Mouse (Mus musculus): ENCODE measurements at regions not wholly inside any gene's neighbourhood (a gene's known extent, or its start where the extent isn't known, plus 50 kb on each side); places are given as distances from the start of the nearest gene placed in this dataset.
"Not testable (repeated sequence)": the region's sequence is repeated elsewhere in the genome, so short reads cannot be mapped to it uniquely, and the experiment has no call there.

GRCm38 (mm10) chr8:96488741-96489453 is 600.5 kb upstream of the Got2 start:
- Histone ChIP-seq H3K36me3 (ENCODE audit: control insufficient read depth, insufficient read depth) (no peaks in the 10 kb centered on the region), H3K27ac (ENCODE audit: low read length) (no peak overlapping the region), H3K4me1 (ENCODE audit: control insufficient read depth, low read depth, low read length) (no peaks in the 10 kb centered on the region), H3K27me3 (ENCODE audit: control insufficient read depth, insufficient read depth, low read depth, low read length) (no peaks in the 10 kb centered on the region), H3K4me2 (ENCODE audit: low read depth, low read length) (no peak overlapping the region), H3K9ac (ENCODE audit: low read depth, low read length) (no peak overlapping the region), H3K4me3 (ENCODE audit: low read depth, low read length) (no peak overlapping the region), H3K9me3 (replicated peaks; ENCODE audit: control insufficient read depth, low read length) (no peaks in the 10 kb centered on the region)
- no peak for ATAC-seq (ENCODE audit: low read depth)
- 62% methylated on average over 7 of the region's 7 CpGs for WGBS (ENCODE audit: insufficient replicate concordance)

GRCm38 (mm10) chr8:96455915-96456314 is 567.6 kb upstream of the Got2 start:
- no peaks in the 10 kb centered on the region for H3K27me3 ChIP-seq (ENCODE audit: control insufficient read depth, insufficient read depth, low read depth, low read length)
- H3K27ac ChIP-seq (ENCODE audit: low read length) = no peak overlapping the region
- no peaks in the 10 kb centered on the region for H3K4me1 ChIP-seq (ENCODE audit: control insufficient read depth, low read depth, low read length)
- WGBS (ENCODE audit: insufficient replicate concordance) = 48% methylated on average over 6 of the region's 6 CpGs
- no peak overlapping the region for H3K4me2 ChIP-seq (ENCODE audit: low read depth, low read length)
- no peak overlapping the region for H3K4me3 ChIP-seq (ENCODE audit: low read depth, low read length)
- H3K9ac ChIP-seq (ENCODE audit: low read depth, low read length) = no peak overlapping the region
- no peaks in the 10 kb centered on the region for H3K9me3 ChIP-seq (replicated peaks; ENCODE audit: control insufficient read depth, low read length)
- H3K36me3 ChIP-seq (ENCODE audit: control insufficient read depth, insufficient read depth) = no peaks in the 10 kb centered on the region
- ATAC-seq (ENCODE audit: low read depth) = no peak

GRCm38 (mm10) chr8:96455336-96455735 is 567.0 kb upstream of the Got2 start:
- H3K27me3 ChIP-seq (ENCODE audit: control insufficient read depth, insufficient read depth, low read depth, low read length) = no peaks in the 10 kb centered on the region
- no peak overlapping the region for H3K4me2 ChIP-seq (ENCODE audit: low read depth, low read length)
- H3K36me3 ChIP-seq (ENCODE audit: control insufficient read depth, insufficient read depth) = no peaks in the 10 kb centered on the region
- H3K9ac ChIP-seq (ENCODE audit: low read depth, low read length) = no peak overlapping the region
- H3K4me1 ChIP-seq (ENCODE audit: control insufficient read depth, low read depth, low read length) = no peaks in the 10 kb centered on the region
- 37% methylated on average over 9 of the region's 9 CpGs for WGBS (ENCODE audit: insufficient replicate concordance)
- H3K9me3 ChIP-seq (replicated peaks; ENCODE audit: control insufficient read depth, low read length) = no peaks in the 10 kb centered on the region
- H3K27ac ChIP-seq (ENCODE audit: low read length) = no peak overlapping the region
- no peak overlapping the region for H3K4me3 ChIP-seq (ENCODE audit: low read depth, low read length)
- no peak for ATAC-seq (ENCODE audit: low read depth)

GRCm38 (mm10) chr8:96429708-96430107 is 541.4 kb upstream of the Got2 start:
- H3K4me2 ChIP-seq (ENCODE audit: low read depth, low read length) = no peak overlapping the region
- H3K4me3 ChIP-seq (ENCODE audit: low read depth, low read length) = no peak overlapping the region
- H3K27ac ChIP-seq (ENCODE audit: low read length) = no peak overlapping the region
- no peaks in the 10 kb centered on the region for H3K4me1 ChIP-seq (ENCODE audit: control insufficient read depth, low read depth, low read length)
- H3K9me3 ChIP-seq (replicated peaks; ENCODE audit: control insufficient read depth, low read length) = no peaks in the 10 kb centered on the region
- no peaks in the 10 kb centered on the region for H3K27me3 ChIP-seq (ENCODE audit: control insufficient read depth, insufficient read depth, low read depth, low read length)
- no peak for ATAC-seq (ENCODE audit: low read depth)
- no peaks in the 10 kb centered on the region for H3K36me3 ChIP-seq (ENCODE audit: control insufficient read depth, insufficient read depth)
- 42% methylated on average over 1 of the region's 1 CpGs for WGBS (ENCODE audit: insufficient replicate concordance)
- H3K9ac ChIP-seq (ENCODE audit: low read depth, low read length) = no peak overlapping the region

- Histone ChIP-seq H3K27ac (ENCODE audit: low read length) (no peak overlapping the region), H3K4me1 (ENCODE audit: control insufficient read depth, low read depth, low read length) (no peaks in the 10 kb centered on the region), H3K27me3 (ENCODE audit: control insufficient read depth, insufficient read depth, low read depth, low read length) (no peaks in the 10 kb centered on the region), H3K4me3 (ENCODE audit: low read depth, low read length) (no peak overlapping the region), H3K4me2 (ENCODE audit: low read depth, low read length) (no peak overlapping the region), H3K36me3 (ENCODE audit: control insufficient read depth, insufficient read depth) (no peaks in the 10 kb centered on the region), H3K9ac (ENCODE audit: low read depth, low read length) (no peak overlapping the region), H3K9me3 (replicated peaks; ENCODE audit: control insufficient read depth, low read length) (no peaks in the 10 kb centered on the region)
- ATAC-seq (ENCODE audit: low read depth) = no peak
- WGBS (ENCODE audit: insufficient replicate concordance) = 40% methylated on average over 1 of the region's 1 CpGs
Observed at GRCm38 (mm10) chr8:96426900-96427299, 538.6 kb upstream of the Got2 start.

GRCm38 (mm10) chr8:96409601-96410000 is 521.3 kb upstream of the Got2 start:
- H3K4me1 ChIP-seq (ENCODE audit: control insufficient read depth, low read depth, low read length) = no peaks in the 10 kb centered on the region
- H3K27ac ChIP-seq (ENCODE audit: low read length) = no peak overlapping the region
- no peaks in the 10 kb centered on the region for H3K27me3 ChIP-seq (ENCODE audit: control insufficient read depth, insufficient read depth, low read depth, low read length)
- H3K4me2 ChIP-seq (ENCODE audit: low read depth, low read length) = no peak overlapping the region
- H3K36me3 ChIP-seq (ENCODE audit: control insufficient read depth, insufficient read depth) = no peaks in the 10 kb centered on the region
- no peak overlapping the region for H3K4me3 ChIP-seq (ENCODE audit: low read depth, low read length)
- WGBS (ENCODE audit: insufficient replicate concordance) = 30% methylated on average over 1 of the region's 1 CpGs
- no peak overlapping the region for H3K9ac ChIP-seq (ENCODE audit: low read depth, low read length)
- no peaks in the 10 kb centered on the region; the same call in 1 of the 2 replicates for H3K9me3 ChIP-seq (replicated peaks; ENCODE audit: control insufficient read depth, low read length)
- no peak for ATAC-seq (ENCODE audit: low read depth)

GRCm38 (mm10) chr8:96404549-96405145 is 516.3 kb upstream of the Got2 start:
- Histone ChIP-seq H3K4me2 (ENCODE audit: low read depth, low read length) (no peak overlapping the region), H3K9me3 (replicated peaks; ENCODE audit: control insufficient read depth, low read length) (no peaks in the 10 kb centered on the region; the same call in 1 of the 2 replicates), H3K9ac (ENCODE audit: low read depth, low read length) (no peak overlapping the region), H3K27ac (ENCODE audit: low read length) (no peak overlapping the region), H3K4me1 (ENCODE audit: control insufficient read depth, low read depth, low read length) (no peaks in the 10 kb centered on the region), H3K4me3 (ENCODE audit: low read depth, low read length) (no peak overlapping the region), H3K36me3 (ENCODE audit: control insufficient read depth, insufficient read depth) (no peaks in the 10 kb centered on the region), H3K27me3 (ENCODE audit: control insufficient read depth, insufficient read depth, low read depth, low read length) (no peaks in the 10 kb centered on the region)
- 66% methylated on average over 15 of the region's 15 CpGs for WGBS (ENCODE audit: insufficient replicate concordance)
- ATAC-seq (ENCODE audit: low read depth) = no peak

- H3K4me3 ChIP-seq (ENCODE audit: low read depth, low read length) = no peak overlapping the region
- no peaks in the 10 kb centered on the region for H3K27me3 ChIP-seq (ENCODE audit: control insufficient read depth, insufficient read depth, low read depth, low read length)
- H3K9me3 ChIP-seq (replicated peaks; ENCODE audit: control insufficient read depth, low read length) = no peaks in the 10 kb centered on the region; the same call in 1 of the 2 replicates
- no peak overlapping the region for H3K4me2 ChIP-seq (ENCODE audit: low read depth, low read length)
- H3K27ac ChIP-seq (ENCODE audit: low read length) = no peak overlapping the region
- 40% methylated on average over 3 of the region's 3 CpGs for WGBS (ENCODE audit: insufficient replicate concordance)
- no peaks in the 10 kb centered on the region for H3K36me3 ChIP-seq (ENCODE audit: control insufficient read depth, insufficient read depth)
- H3K4me1 ChIP-seq (ENCODE audit: control insufficient read depth, low read depth, low read length) = no peaks in the 10 kb centered on the region
- no peak overlapping the region for H3K9ac ChIP-seq (ENCODE audit: low read depth, low read length)
- ATAC-seq (ENCODE audit: low read depth) = no peak
Observed at GRCm38 (mm10) chr8:96403669-96404068, 515.3 kb upstream of the Got2 start.

- H3K4me1 ChIP-seq (ENCODE audit: control insufficient read depth, low read depth, low read length); H3K4me3 ChIP-seq (ENCODE audit: low read depth, low read length); ATAC-seq (ENCODE audit: low read depth); H3K9ac ChIP-seq (ENCODE audit: low read depth, low read length); H3K27me3 ChIP-seq (ENCODE audit: control insufficient read depth, insufficient read depth, low read depth, low read length); H3K4me2 ChIP-seq (ENCODE audit: low read depth, low read length); H3K27ac ChIP-seq (ENCODE audit: low read length); H3K9me3 ChIP-seq (replicated peaks; ENCODE audit: control insufficient read depth, low read length); H3K36me3 ChIP-seq (ENCODE audit: control insufficient read depth, insufficient read depth): not testable (repeated sequence)
- WGBS (ENCODE audit: insufficient replicate concordance) = 44% methylated on average over 4 of the region's 4 CpGs
Observed at GRCm38 (mm10) chr8:96399381-96399780, 511.0 kb upstream of the Got2 start.

All from liver, embryonic 16.5 days (tissue).